Mouse (Mus musculus) adipose tissue, adult 10 weeks (tissue): ENCODE data around the gene Kctd14. TPM values are rescaled to one million over a fixed set of nuclear protein-coding genes. Genes with fewer than 3 reads are reported as not detected.

Experiments
- polyA plus RNA-seq: library from polyadenylated mRNA; stranded (reverse); fragments of 350-450 nt; fragmentation: Illumina TruSeq; extraction: RNeasy Lipid Tissue Mini Kit (QIAGEN cat#74804); gene quantifications from one replicate; pipeline ENCODE4 v1.2.3, GENCODE M21; 2014; ENCODE audit warnings: low read depth, low replicate concordance

The Kctd14 gene
- 8.7 TPM for polyA plus RNA-seq

GRCm38 (mm10) chr7:97451023-97451422 lies at the start of gene Kctd14:
Gene Kctd14 (plus strand): TSS chr7:97451323.

DNA sequence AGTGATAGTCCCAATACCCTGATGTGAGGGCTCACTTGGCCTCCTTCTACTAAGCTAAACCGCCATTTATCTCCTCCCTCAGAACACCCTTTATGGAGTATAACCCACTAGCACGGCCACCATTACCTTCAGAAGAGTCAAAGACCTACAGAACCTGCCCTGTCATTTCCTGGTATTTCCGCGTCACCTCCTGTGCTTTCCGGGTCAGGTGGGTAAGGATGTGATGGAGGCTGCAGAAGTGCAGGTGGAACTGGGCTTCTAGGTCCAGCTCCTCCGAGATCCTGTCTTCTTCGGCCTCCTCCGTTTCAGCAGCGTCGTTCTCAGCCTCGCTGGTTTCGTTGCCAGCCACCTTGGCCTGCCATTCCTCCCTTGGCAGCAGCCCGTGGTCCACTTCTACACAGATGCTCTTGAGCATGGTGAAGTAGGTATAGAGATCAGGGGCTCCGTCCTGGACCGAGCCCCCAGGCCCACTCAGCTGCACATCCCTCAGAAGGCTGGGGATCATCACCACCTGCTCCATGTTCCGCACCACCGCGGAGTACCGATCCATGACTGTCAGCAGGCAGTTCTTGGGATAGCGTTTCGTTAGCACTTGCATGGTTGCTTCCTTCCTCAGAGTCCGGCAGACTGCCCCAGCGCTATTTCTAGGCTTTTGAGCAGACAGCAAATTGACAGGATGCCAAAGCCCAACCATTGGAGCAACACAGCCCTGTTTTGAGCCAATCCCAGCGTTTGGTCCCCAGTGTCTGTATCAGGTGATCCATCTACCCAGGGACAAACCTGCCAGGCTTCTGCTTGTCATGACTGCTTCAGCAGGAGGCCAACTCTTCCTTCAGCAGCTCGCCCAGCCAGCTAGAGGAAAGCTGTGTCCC lies 34.0 kb upstream of the Kctd14 start, which contains the start of gene Thrsp:
Thrsp (minus strand) TSS at position 825 of the 872 bp plus-strand sequence.

DNA sequence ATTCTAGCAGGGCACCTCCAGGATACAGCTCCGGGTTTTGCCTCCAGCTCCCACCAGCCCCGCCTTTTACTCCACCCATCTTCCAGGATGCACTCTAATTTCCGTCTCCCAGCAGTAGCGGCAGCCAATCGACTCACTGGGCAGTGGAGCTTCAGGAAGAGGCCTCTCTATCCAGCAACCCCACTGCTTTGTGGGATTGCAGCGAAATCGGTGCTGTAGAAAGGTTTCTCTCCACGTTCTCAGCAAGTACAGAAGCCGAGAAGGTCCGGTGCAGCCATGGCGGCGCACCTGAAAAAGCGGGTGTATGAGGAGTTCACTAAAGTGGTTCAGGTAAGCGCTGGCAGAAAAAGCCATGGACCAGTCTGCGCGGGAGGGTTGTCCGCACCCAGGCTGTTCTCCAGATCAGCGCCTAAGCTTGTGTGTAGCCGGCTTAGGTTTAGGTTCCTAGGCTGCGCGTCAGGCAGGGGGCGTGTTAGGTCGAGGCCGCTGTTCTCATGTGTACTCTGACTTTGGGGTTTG lies 29.8 kb downstream of the Kctd14 start, which contains the start of gene Ints4:
Ints4 (plus strand) TSS at position 136 of the 519 bp plus-strand sequence.

Other genes with a start within 250 kb of the Kctd14 start
- gene Usp35, start 119.3 kb upstream of the Kctd14 start, polyA plus RNA-seq = 19.3 TPM
- gene Kctd21, start 119.0 kb upstream of the Kctd14 start, polyA plus RNA-seq = 10.4 TPM
- 12.8 TPM for gene Alg8, start 79.7 kb upstream of the Kctd14 start, polyA plus RNA-seq
- gene Ndufc2, start 51.3 kb upstream of the Kctd14 start, polyA plus RNA-seq = 215 TPM
- gene Thrsp, start 33.6 kb upstream of the Kctd14 start, polyA plus RNA-seq = 389 TPM
- gene Ints4, start 29.6 kb downstream of the Kctd14 start, polyA plus RNA-seq = 49.0 TPM
- 73.6 TPM for gene Aamdc, start 128.2 kb downstream of the Kctd14 start, polyA plus RNA-seq
- gene Rsf1, start 128.6 kb downstream of the Kctd14 start, polyA plus RNA-seq = 10.2 TPM
- 42.9 TPM for gene Clns1a, start 245.3 kb downstream of the Kctd14 start, polyA plus RNA-seq